Mouse (Mus musculus) macrophage (primary cell): Measurements from ENCODE around the gene Rnf181. TPM values are rescaled to one million over a fixed set of nuclear protein-coding genes. Genes with fewer than 3 reads are reported as not detected.
A peak's percentile ranks its signal among the peaks of the same experiment; 100 is the strongest.

Source experiments
- H3K27ac ChIP-seq: fragments of 350-480 bp; formaldehyde crosslinking; 2 replicates; pipeline ENCODE4 v1.9.0; 2021
- H3K36me3 ChIP-seq: fragments of 350-480 bp; formaldehyde crosslinking; 2 replicates; pipeline ENCODE4 v1.9.0; 2021; ENCODE audit errors: inconsistent target
- H3K4me3 ChIP-seq: fragments of 350-480 bp; formaldehyde crosslinking; 2 replicates; pipeline ENCODE4 v1.9.0; 2021; ENCODE audit errors: inconsistent target
- H3K79me2 ChIP-seq: fragments of 350-480 bp; formaldehyde crosslinking; 2 replicates; pipeline ENCODE4 v1.9.0; 2021; ENCODE audit errors: inconsistent target
- WGBS: methylation state at CpG from one replicate; pipeline ENCODE4 v1.1.7; 2026; ENCODE audit warnings: inconsistent platforms; ENCODE audit not compliant: missing documents; 5-methylcytosine and 5-hydroxymethylcytosine counted together
- polyA plus RNA-seq: library from polyadenylated mRNA; stranded (reverse); fragments of 250-400 nt; gene quantifications from 3 replicates; pipeline ENCODE4 v1.2.4, GENCODE M21; 2018; ENCODE audit warnings: inconsistent platforms

The Rnf181 gene
- polyA plus RNA-seq, 1 experiment from 2014 or later = 89.0 TPM

DNA sequence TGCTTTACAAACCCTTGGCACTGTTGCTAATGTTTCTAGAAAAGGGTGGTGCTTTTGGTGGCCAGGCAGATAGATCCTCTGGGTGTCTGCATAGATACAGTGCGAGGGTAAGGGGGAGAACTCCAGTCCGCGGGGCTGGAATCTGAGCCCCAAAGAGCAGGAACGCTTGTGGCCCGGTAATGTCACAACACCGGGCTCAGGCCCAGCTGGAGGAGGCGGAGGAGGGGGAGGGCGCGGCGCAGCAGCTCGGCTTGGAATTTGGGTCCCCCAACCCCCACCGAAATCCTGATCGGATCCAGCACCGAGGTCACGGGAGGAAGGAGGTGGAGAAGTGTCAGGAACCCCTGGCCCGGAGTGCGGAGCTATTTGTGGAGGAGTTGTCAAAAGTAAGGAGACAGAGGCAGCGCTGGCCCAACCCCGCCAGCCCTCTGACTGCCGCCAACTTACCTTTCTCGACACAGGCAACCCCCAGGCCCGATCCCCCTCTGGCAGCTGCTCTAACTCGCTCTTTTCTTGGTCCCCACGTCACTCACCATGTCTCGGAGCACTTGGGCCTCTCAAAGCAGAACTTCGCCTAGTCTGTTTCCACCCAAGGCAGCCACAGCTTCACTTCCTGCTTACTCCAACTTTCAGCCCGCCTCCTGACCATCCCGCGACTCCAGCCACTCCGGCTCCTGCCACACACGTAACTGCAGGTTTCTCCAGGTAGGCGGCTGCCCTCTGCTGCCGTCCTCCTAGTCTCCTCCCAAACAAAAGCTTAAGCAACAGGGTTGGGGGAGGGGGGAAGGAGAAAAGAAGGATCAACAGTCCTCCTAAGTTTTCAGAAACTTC lies 23.4 kb upstream of the Rnf181 start, which contains the start of gene Vamp8:
Gene Vamp8, minus strand, starts transcription at position 763 of the 831 bp plus-strand sequence.
- Histone ChIP-seq H3K27ac (peak within 1 kb of the TSS; percentile 96), H3K4me3 (peak within 1 kb of the TSS; percentile 88), H3K79me2 (peaks cover 37% of the 10 kb centered on the region), H3K36me3 (peaks cover 34% of the 10 kb centered on the region)
- WGBS = under 1% methylated on average over 33 of the region's 33 CpGs

DNA sequence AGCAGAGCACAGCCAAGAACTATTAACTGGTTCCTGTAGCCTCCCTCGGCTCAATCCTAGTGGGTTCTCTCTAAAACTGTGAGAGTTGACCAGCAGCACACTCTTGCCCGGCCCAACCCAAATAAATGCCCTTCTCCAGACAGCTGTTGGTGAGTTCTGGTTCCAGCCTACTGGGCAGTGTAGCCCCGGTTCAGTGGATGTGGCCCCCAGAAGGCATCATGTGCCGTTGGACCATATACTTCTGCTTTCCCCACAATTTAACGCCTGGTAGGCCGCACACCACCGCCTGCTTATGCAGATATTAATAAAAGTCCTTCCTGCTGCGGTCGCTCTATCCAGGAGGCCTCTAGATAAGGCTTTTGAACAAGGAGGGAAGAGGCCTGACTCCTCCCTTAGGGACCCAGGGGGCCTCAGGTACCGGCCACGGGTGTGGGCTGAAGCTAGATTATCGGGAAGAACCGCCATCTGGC lies 22.8 kb upstream of the Rnf181 start:
- Histone ChIP-seq H3K36me3 (peaks cover 41% of the 10 kb centered on the region), H3K79me2 (peaks cover 37% of the 10 kb centered on the region), H3K27ac (peak overlapping the region; percentile 96), H3K4me3 (peak overlapping the region; percentile 88)
- 2% methylated on average over 13 of the region's 13 CpGs for WGBS

DNA sequence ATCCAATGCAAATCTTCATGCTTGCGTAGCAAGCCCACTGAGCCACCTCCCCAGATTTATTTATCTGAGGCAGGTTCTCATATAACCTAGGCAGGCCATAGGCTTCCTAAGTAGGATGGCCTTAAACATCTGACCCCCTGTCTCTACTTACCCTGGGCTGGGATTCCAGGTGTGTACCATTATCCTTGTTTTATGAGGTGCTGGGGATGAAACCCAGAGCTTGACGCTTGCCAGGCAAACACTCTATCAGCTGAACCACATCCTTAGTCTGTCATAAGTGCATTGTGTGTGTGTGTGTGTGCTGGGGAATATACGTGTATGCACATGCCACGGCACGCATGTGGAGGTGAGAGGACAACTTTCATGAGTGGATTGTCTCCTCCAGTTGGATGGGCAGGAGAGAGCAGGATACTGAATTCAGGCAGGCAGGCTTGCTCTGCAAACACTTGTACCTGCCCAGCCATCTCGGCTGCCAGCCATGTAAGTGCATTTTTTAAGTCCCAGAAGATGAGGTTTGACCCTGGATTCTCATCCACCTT lies 22.1 kb upstream of the Rnf181 start:
- peaks cover 37% of the 10 kb centered on the region for H3K79me2 ChIP-seq
- H3K36me3 ChIP-seq = peaks cover 42% of the 10 kb centered on the region
- WGBS = 43% methylated on average over 5 of the region's 6 CpGs
- peak overlapping the region; percentile 96 for H3K27ac ChIP-seq
- H3K4me3 ChIP-seq = peak overlapping the region; percentile 88

DNA sequence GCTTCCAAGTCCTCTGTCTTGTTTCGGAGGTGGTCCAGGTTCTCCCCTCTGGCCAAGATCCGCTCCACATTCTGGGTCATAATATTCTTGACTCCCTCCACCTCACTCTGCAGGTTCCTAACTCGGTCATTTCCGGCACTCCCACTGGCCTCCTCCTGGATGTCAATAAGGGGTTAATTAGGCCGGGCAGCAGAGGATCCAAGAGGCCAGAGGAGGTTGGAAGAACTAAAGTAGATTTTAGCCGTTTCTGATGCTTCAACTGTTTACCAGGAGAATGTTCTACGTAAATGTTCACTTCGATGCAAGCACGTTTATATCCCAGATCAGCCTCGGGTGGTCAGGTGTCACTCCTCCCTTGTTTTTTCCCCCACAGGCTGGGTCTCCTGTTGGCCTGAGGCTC lies 21.5 kb upstream of the Rnf181 start:
- peaks cover 42% of the 10 kb centered on the region for H3K36me3 ChIP-seq
- H3K4me3 ChIP-seq = no peak overlapping the region
- WGBS = 65% methylated on average over 10 of the region's 10 CpGs
- peaks cover 37% of the 10 kb centered on the region for H3K79me2 ChIP-seq
- H3K27ac ChIP-seq = no peak overlapping the region

DNA sequence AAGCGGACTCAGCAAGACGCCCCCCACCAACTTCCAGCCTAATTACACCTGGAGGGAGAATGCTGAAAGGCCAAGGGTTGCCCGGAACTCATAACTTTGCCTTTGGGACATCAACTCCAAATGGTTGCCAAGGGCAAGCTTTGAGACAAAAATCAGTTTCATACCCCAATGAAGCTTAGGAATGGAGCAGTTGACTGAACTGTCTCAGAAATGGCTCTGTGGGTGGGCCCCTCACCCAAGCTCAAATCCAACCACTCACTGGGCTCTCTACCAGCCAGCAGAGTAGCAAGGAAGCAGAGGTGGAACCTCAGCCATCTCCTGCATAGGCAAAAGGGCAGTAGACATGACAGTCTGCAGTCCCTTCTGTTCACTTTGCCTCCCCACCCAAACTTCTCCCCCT lies 21.1 kb upstream of the Rnf181 start:
- Histone ChIP-seq H3K4me3 (no peak overlapping the region), H3K79me2 (peaks cover 37% of the 10 kb centered on the region), H3K36me3 (peaks cover 42% of the 10 kb centered on the region), H3K27ac (no peak overlapping the region)
- WGBS = 97% methylated on average over 3 of the region's 3 CpGs

DNA sequence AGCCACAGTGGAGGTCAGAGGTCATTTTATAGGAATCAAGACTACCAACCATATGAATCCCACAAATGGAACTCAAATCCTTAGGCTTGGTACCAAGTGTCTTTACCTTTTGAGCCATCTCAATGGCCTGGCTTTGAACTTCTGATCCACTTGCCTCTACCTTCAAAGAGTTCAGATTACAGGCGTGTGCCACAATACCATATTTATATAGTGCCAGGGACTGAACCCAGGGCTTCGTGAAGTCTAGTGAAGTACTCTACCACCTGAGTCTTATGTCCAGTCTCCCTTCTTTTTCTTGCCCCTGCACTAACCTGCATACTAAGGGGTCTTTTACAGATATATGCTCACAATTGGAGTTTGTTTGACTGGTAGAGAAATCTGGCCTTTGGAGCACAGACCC lies 19.8 kb upstream of the Rnf181 start:
- no peak overlapping the region for H3K4me3 ChIP-seq
- peaks cover 42% of the 10 kb centered on the region for H3K36me3 ChIP-seq
- H3K79me2 ChIP-seq = peaks cover 37% of the 10 kb centered on the region
- 95% methylated on average over 2 of the region's 2 CpGs for WGBS
- H3K27ac ChIP-seq = no peak overlapping the region

GRCm38 (mm10) chr6:72385258-72385657 lies 18.5 kb upstream of the Rnf181 start:
- WGBS = 100% methylated on average over 4 of the region's 4 CpGs

DNA sequence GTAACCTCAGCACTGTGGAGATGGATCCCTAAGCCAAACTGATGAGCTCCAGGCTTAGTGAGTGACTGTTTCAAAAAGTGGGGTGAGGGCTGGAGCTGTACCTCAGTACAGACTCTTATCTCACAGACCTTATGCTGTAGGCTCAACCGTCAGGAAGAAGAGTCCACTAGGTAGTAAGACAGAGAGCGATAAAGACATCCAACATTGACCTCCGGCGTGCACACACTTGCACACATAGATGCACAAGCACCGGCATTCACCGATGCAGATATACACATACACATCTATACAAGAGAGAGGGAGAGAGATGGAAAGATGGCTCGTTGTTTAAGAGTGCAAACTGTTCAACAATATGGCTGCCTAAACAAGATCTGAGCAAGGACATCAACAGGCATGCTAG lies 17.2 kb upstream of the Rnf181 start:
- H3K79me2 ChIP-seq = peaks cover 17% of the 10 kb centered on the region
- H3K36me3 ChIP-seq = peaks cover 42% of the 10 kb centered on the region
- WGBS = 90% methylated on average over 7 of the region's 7 CpGs
- no peak overlapping the region for H3K27ac ChIP-seq
- H3K4me3 ChIP-seq = no peak overlapping the region

More at GRCm38 (mm10) chr6:72385258-72385657, 18.5 kb upstream of the Rnf181 start:
- Histone ChIP-seq H3K79me2 (peaks cover 30% of the 10 kb centered on the region), H3K27ac (no peak overlapping the region), H3K4me3 (no peak overlapping the region), H3K36me3 (peaks cover 42% of the 10 kb centered on the region)

- Histone ChIP-seq H3K27ac (no peak overlapping the region), H3K36me3 (peaks cover 35% of the 10 kb centered on the region), H3K79me2 (peaks cover 10% of the 10 kb centered on the region), H3K4me3 (no peak overlapping the region)
- WGBS = 82% methylated on average over 4 of the region's 6 CpGs
These were observed 16.5 kb upstream of the Rnf181 start for GRCm38 (mm10) chr6:72383142-72383820.

DNA sequence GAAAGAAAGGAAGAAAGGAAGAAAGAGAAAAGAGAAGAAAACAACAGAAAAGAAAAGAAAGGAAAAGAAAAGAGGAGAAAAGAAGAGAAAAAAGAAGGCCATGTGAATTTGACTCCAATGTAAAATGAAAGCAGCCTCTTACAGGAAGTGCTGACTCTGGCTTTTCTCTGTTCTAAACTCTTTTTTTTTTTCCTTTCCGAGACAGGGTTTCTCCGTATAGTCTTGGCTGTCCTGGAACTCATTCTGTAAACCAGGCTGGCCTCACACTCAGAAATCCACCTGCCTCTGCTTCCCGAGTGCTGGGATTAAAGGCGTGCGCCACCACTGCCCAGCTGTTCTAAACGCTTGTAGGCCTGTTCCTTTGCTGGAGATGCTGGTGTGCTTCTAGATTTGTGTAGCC lies 15.7 kb upstream of the Rnf181 start:
- WGBS = 77% methylated on average over 4 of the region's 6 CpGs
- Histone ChIP-seq H3K79me2 (peaks cover 2% of the 10 kb centered on the region; the same call in 1 of the 2 replicates), H3K27ac (0 out of 2 replicates have a peak overlapping the region, but pooled peaks have one; percentile 5), H3K4me3 (no peak overlapping the region), H3K36me3 (peaks cover 28% of the 10 kb centered on the region)

DNA sequence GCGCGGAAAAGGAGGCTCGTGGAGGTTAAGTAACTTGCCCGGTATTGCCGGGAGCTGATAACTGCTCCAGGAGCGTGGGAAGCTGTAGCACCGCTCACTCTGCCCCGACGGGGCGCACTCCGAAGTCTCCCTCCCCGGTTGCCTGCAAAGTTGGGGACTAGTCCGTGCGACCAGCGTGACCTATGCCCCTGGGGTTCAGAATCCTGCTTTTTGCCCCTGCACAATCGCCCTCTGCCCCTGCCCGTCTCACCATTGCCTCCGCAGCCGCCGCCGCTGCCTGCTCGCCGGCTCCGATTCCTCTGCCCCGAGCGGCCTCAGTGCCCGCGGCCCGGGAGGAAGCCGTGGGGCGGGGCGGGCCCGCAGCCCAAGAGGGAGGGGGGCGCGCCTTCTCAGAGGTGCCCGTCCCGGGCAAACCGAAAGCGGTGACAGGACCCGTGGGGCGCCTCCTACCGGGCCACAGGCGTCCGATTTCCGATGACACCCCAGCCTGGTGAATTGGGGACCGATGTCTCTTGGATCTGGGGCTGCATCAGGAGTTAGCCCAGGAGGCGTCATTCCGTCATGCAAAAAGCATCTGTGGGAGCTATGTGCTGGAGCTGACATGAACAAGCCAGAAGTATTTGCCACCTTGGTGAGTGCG lies 13.5 kb upstream of the Rnf181 start, which contains the start of gene Vamp5:
Gene Vamp5, minus strand, starts transcription at position 338 of the 640 bp plus-strand sequence.
- Histone ChIP-seq H3K4me3 (peak within 1 kb of the TSS; percentile 39), H3K27ac (no peak within 1 kb of the TSS), H3K79me2 (no peaks in the 10 kb centered on the region), H3K36me3 (peaks cover 9% of the 10 kb centered on the region)
- WGBS = 3% methylated on average over 35 of the region's 49 CpGs

DNA sequence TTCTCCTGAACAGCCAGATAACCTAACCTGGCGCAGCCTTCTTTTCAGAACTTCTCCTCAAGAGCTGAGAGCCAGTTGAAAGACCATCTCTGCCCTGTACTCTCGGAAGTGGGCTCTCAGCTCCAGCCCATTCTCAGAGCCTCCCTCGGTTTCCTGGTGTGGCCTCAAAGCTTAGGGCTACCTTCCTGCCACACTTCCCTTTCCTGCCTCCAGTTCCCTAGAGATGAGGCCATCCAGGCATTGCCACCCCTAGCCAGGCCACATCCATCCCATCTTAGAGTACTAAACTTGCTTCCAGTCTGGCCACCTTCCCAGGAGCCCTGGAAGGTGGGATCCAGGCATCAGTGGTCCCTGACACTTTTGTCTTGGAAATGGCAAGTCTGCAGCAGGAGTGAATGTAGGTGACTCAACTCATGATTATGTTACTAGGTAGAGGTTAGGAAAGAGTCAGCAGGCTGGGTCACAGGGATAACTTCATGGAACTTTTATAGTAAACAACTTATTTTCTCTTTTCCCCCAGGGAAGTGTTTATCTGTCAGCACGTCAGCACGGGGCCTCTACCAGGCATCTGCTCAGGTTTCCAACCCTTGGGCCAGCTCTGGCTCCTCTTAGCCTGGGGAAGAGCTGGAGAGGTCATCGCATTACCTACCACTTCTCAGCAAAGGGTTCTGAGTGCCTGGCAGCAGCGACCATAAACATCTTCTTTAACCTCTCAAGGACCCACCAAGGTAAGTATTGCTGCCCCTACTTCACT lies 12.8 kb upstream of the Rnf181 start:
- WGBS = 30% methylated on average over 7 of the region's 7 CpGs
- no peaks in the 10 kb centered on the region for H3K79me2 ChIP-seq
- H3K4me3 ChIP-seq = peak overlapping the region; percentile 39
- H3K27ac ChIP-seq = no peak overlapping the region
- 0 out of 2 replicates have a peak, but pooled peaks cover 2% of the 10 kb centered on the region for H3K36me3 ChIP-seq

GRCm38 (mm10) chr6:72378510-72379234 lies 11.9 kb upstream of the Rnf181 start:
- no peaks in the 10 kb centered on the region for H3K79me2 ChIP-seq
- H3K36me3 ChIP-seq = no peaks in the 10 kb centered on the region
- no peak overlapping the region for H3K27ac ChIP-seq
- WGBS = 89% methylated on average over 8 of the region's 8 CpGs
- H3K4me3 ChIP-seq = no peak overlapping the region
